Mouse (Mus musculus): Measurements from ENCODE around the gene Ugt1a8.

GRCm38 (mm10) chr1:88086125-88086524 lies 1.5 kb upstream of the Ugt1a8 start:
- no peak for TF ChIP-seq CTCF (IDR thresholded peaks at IDR 0.05; ENCODE audit: low read depth, low read length)
- TF ChIP-seq GATA1 (IDR thresholded peaks at IDR 0.05; ENCODE audit: borderline replicate concordance, low read length), result no peak

Measured in G1E (cell line).